Mouse (Mus musculus) retina, postnatal 1 day (tissue): Measurements from ENCODE around the gene Amz1.
A peak's percentile ranks its signal among the peaks of the same experiment; 100 is the strongest.

Experiments used
- DNase-seq: peaks from one replicate; pipeline ENCODE4 v3.0.0-alpha.2; 2012

The Amz1 gene

DNA sequence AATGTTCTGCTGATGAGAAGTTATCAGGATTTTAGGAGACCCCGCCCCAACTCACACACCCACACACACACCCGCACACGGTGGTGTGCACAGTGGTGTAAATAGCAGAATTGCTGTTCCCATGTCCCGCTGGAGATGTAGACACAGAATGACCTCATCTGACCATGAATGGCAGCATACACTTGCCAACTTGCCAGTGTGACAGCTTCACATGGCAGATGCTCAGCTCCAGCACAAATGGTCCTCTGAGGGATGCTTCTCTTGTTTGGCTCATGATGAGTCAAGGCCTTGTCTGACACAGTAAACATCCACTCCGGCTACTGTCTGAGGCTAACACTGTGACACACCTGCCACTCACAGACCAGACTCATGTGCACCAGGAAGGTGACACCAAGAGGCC is 44.4 kb downstream of the Amz1 start:
- DNase-seq: peak; percentile 77

DNA sequence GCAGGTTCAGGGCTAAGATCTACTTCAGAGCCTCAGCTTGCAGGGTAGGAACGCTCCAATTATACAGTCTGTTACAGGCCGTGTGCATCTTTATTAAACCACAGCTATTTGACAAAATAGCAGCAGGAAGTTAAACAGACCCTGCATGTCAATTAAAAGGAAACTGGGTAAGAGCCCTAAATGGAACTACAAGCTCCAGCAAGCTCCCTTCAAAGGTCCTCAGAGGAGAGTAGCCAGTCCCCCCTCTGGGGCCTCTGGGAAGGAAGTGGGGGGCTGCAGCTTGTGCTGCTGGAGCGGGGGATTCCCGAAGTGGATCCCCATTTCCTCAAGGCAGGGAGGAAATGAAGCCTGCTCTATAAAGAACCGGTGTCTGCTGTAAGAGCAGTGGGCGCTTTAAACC is 47.7 kb downstream of the Amz1 start:
- DNase-seq: no peak

DNA sequence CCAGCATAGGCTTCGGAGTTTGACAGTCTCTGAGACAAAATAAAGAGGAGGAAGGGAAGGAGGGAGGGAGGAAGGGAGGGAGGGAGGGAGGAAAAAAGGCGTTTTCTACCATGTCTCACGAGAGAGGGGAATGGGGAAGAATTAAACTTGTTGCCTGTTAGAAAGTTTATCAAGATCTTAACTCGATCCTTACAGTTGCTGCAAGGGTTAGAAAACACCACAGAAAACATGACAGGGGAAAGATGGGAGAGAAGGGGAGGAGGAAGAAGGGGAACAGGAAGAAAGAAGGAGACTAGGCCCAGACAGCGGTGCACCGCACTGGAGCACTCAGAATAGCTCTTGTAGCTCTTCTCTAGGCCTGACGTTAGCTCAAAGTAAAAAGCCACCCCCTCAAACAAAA is 48.2 kb downstream of the Amz1 start:
- no peak for DNase-seq

DNA sequence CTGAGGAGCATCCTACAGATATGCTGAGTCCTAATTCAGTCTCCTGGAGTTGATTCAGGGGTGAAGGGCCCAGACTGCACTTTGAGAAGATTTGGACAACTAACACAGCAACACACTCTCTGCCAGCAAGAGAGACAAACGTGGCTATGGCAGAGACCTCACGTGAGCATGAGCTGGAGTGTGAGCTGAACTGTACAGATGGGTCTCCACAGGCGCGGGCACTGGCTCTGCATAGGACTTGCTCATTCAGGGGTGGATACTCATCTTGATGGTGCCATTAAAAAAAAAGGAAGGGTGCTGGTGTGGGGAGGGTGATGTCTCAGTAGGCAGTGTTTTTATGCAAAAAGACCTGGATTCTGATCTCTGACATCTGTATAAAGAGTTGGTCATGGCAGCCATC is 51.2 kb downstream of the Amz1 start:
- DNase-seq: no peak

DNA sequence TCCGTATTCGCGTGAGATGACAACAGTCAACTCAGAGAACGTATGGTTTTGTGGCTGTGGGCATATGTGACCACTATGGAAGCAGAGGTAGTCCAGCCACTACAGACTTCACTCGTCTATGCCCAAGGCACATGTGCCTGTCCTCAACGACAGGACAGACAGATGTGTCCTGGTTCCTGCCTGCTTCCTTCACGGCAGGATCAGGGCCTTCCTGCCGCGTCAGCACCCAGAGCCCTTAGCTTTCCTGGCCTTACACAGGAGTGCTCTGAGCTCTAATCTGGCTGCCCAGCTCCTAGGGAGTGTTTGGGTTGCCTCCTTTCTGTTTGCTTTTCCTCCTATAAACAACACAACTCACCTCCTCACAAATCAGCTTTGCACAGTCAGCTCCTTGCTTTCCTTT is 53.0 kb downstream of the Amz1 start:
- no peak for DNase-seq

DNA sequence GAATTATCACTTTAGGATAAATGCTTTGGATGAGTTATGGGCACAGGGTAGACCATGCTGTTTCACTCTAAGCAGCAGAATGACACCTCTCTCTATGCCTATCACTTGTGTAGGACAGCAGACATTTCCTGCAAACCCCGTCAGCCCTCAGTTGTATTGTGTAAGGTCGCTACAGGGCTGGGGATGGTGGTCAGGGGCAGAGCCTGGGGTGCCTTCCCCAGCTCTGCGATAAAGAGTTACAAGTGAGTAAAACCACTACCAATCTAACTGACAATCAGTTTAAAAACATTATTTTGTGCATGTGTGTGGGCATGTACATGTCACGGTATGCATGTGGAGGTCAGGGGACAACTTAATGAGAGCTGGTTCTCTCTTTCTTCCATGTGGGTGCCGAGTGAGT is 57.2 kb downstream of the Amz1 start:
- DNase-seq: no peak

DNA sequence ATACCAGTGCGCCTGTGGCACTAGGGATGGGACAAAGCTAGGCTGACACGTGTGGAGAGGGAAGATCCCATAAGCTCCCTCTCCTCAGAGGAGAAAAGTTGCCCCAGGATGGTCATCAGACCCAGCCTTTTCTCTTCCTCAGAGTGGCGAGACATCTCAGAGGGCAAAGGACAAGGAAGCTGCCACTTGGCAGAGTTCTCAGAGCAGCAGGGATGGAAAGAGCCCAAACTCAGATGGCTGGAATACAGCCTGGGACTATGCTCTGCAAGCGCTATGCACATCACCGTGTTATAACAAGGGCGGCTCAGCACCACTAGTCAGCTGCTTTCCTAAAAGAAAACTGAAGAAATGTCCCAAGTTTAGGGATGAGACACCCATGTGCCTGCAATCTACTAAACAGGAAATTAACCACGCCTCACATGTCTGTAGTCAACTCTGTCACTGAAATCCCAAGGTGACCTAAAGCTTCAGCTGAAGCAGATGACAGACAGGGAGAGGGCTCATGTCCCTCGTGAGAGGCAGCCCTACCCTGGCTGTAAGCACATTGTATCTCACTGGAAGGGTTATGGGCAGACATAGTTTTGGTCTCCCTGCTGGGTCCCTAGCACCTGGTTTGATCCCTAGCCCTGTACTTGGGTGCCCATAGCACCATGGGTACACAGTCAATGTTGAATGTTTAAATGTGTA is 58.1 kb downstream of the Amz1 start:
- DNase-seq: no peak

DNA sequence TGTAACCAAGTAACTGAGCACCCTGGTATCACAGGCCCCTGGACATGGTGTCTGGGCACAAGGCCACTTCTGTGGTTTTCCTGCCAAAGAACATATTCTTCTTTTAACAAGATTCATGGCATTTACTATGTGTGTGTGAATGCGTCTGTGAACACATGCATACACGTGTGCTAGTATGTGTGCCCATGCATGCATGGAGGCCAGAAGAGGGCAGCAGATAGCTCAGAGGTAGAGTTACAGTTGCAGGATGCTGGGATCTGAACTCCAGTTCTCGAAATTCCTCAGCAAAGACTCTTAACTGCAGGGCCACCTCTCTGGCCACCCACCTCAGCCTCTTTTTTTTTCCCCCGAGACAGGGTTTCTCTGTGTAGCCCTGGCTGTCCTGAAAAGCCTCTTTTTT is 59.6 kb downstream of the Amz1 start:
- no peak for DNase-seq

DNA sequence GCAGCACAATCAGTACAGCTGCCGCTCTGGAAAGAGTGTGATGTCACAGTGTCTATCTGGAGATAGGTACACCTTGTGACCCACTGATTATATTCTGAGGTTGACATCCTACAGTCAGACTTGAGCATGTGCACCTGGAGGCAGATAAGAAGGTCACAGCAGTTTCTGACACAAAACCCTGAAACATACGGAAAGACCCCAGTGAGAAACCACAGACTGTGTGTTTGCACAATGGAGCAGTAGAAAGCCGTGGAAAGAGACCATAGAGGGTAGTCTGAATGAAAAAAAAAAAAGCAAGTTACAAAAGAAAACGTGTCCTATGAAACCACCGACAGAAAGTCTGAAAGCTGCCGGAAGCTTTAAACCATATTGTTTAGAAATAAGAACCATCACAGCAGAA is 60.4 kb downstream of the Amz1 start:
- no peak for DNase-seq

DNA sequence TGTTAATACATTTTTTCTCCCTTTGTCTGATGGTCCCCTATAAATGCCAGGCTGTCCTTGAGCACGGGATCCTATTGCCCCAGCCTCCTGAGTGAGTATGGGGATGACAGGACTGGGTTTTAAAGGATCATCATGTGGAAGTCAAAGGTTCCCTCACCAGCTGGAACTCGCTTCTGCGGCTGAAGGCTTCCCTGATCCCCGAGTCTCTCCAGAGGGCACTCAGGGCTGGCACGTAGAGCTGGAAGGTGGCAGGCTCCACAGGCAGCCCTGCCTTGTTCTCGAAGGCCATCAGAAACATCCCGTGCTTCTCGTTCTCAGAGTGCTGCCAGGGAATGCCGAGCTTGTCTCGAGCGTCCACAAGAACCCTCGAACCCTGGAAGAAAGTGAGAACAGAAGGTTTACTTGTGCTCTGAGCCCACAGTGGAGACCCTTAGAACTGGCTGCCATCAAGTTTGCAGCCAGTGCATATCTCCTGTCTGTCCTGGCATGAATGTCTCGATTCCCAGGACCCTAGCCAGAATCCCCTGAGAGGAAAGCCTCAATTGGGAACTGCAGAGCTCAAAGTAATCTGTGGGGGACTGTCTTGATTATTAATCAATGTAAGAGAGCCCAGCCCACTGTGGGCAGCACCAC is 61.4 kb downstream of the Amz1 start:
- DNase-seq: no peak

DNA sequence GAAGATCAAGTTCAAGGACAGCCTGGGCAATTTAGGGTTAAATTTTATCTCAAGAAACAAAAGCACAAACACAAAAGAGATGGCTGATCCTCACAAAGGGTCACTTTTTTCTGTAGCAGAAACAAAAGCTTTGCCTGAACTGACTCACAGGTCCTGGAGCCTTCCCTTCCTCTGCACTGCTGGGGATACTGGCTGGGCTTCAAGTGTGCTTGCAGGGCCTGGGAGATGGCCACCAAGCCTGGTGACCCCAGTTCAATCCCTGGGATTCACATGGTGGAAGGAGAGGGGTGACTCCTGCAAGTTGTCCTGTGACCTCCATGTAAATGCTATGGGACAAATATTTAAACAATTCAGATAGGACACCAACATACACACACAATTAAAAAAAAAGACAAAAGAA is 65.6 kb downstream of the Amz1 start:
- no peak for DNase-seq

DNA sequence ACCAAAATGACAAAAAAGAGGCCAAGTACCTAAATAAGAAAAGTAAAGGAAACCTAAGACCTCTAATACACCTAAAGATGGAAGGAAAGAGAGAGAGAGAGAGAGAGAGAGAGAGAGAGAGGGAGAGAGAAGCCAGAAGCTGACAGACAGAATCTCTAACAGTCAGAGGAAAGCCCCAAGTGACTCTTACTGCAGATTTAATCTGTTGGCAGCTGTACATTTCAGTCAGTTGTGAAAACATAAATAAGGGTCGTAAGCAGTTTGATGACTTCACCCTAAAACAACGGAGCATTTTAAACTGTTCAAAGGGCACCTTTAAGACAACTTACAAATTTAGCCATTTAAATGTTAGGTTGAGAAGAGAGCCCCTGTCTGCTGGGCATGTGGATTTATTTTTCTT is 66.5 kb downstream of the Amz1 start:
- no peak for DNase-seq

DNA sequence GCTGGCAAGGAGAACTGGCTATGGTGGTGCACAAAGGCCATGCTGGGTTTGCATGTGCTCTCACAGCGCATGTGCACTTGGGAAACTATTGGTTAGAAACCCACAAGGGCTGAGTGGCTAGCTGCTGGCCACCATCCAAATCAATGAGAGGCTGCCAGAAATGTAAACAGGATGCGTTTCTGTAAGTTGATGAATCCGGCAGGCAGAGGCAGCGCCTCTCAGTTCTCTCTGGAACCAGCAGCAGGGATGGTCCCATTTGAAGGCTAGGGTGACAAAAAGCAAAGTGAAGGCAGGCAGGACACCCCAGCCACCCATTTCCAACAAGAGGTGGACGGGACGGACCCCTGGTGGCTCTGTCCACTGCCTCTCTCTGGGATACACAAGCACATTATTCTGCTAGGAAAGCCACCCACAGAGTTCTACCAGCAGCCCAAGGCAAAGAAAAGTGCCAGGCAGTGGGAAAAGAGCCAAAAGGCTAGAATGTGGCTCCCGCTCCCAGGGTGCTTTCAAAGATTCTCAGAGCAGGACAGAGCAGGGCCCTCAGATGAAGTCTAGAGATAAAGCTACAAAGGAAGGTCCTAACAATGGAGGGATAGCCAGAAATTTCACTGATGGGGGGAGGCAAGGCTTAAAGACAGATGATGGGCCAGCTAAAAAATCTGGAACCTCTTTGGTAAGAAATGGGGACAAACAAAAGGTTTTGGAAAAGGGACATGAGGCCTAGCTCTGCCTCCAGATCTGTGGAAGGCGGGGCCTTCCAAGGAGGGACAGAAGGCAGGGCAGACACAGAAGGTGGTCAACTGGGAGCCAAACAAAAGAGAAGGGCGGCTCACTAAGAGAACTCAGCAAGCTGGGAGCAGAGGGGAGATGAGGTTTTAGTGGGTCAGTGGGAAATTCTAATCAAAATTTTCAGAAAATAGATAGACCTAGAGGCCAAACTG is 67.3 kb downstream of the Amz1 start:
- peak; percentile 85 for DNase-seq

DNA sequence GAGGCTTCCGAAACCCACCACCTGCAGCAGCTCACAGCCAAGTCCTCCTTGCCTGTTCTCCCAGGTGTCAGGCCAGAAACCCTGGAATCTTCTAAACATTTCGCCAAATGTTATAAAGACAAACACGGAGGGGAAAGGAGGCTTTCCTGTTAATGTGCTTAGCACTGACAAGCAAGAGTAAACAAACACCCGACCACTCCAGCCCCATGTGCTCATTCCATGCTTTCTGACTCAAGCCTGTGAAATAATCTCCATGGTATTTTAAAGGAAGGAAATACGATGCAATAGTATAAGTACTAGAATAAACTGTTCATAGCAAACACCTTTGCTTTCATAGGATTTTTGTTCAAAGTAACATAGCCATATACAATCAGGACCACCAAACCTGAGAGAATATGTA is 68.3 kb downstream of the Amz1 start:
- no peak for DNase-seq

DNA sequence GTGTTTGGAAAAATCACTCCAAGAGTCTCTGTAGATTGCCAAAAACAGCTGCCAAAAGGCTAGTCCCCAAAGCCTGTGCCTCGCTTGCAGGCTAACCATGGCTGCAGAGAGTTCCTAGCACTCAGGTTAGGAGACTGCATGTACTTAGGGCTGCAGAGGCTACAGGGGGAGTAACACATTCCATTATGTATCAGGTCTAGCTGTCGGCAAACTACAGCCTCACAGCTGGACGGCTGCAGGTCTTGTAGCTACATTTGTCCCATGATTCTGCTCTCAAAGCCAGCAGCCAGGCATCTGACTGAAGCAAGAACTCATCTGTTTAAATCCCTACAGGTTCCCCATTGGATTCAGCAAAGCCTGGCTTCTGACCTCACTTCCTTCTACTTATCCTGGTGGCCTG is 70.8 kb downstream of the Amz1 start:
- DNase-seq: no peak

DNA sequence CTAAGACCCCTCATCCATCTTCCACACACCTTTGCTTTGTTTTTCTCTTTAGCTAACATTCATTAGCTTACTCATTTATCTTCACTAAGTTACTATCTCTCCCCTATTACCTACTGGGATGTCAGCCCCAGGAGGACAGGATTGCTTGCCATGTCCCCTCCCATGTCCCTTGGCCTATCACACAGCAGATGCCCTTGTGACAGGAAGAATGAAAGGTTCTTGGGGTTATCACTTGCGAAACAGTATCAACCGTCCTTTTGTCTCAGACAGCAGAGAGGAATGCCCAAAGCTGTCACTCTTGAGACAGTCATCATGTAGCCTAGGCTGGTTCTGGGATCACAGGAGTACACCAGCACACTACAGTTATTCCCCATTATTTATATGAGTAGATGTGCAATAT is 71.2 kb downstream of the Amz1 start:
- DNase-seq: no peak

DNA sequence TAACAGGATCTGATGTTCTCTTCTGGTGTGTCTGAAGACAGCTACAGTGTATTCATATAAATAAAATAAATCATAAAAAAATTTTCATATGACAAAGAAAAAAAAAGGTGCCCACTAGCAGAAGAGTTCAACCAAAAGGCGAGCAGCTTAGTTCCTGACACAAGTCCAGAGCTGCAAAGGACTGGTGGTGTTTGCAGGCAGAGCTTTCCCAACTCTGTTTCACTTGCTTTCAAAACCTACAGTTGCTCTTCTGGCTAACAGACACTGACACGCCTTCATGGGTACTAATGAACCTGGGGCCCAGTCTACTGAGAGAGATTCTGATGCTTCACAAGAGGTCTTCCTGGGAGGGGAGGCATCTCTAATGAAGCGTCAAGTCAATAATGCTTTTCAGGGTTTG is 72.1 kb downstream of the Amz1 start:
- no peak for DNase-seq

DNA sequence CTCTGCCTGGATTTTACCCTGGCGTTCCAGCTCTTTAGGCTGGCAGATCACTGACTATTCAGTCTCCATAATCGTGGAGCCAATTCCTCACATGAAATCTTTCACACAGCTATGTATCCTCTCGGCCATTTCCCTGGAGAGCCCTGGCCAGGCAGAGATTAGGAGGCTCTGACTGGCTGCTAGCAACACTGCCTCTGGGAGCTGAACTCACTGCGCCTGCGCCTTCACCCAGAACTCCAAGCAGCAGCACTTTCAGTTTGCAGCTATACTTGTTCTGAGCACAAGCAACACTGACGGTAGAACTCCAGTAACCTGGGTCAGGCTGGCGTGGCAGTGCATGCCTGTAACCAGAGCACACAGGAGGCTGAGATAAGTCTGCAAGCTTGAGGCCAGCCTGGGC is 74.2 kb downstream of the Amz1 start:
- peak; percentile 36 for DNase-seq

DNA sequence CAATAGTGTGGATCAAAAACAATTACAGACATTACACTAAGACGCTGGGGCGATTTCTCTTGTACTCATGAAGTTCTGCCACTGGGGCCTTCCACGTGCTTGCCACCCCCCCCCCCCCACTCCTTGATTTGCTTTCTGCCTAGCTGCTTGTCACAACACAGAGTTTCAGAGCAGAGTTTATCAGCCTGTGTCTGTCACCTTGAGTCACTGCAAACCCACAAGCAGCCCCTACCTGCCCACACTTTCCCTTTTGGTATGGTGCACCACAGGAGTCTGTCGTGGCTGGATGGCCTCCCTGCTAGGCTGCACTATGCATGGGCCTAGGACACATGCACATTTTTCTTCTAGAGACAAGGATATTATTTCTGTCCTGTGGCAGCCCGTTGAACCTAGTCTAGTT is 74.8 kb downstream of the Amz1 start:
- no peak for DNase-seq

DNA sequence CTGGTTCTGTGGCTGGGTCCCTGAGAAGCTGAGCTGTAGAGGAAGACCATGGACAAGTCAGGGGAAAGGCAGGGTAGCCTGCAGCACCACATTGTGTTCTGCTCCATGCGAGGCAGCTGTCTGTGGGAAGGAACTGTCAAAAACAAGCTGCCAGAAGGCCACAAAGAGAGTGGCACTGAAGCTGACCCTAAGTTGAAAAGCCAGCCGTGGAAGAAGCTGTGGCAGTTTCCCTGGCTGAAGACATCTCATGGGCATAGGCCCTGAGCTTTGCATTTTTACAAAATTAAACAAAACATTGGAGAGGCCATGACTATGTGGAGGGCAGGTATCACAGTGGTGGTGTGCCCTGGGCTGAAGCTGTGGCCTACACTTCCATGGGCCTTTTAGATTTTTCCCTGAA is 75.3 kb downstream of the Amz1 start:
- DNase-seq: no peak

DNA sequence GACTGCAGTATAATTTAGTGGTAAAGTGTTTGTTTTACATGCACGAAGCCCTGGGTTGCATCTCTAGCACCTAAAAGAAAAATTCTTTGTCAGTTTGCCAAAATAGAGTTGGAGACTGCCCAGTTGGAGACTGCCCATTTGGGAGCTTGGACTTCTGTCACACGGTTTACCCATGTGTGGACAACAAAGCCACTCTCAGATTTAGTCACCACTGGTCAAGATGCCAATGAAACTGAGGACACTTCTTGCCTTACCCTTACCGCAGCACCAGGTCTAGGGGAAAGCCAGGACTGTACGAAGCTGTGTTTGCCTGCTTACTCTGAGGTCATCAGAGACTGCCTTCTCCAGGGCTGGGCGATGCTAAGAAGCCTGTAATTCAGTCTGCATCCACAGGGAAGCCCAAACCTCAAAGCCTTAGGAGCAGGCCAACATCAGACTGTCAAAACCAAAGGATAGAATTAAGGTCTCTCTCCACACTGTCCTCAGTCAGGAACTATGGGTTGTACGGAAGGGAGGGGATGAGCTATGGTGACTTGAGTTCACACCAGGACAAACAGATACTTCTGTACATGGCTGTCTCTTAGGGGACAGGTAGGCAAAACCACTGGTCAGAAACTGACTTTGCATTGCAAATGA is 76.5 kb downstream of the Amz1 start:
- no peak for DNase-seq

DNA sequence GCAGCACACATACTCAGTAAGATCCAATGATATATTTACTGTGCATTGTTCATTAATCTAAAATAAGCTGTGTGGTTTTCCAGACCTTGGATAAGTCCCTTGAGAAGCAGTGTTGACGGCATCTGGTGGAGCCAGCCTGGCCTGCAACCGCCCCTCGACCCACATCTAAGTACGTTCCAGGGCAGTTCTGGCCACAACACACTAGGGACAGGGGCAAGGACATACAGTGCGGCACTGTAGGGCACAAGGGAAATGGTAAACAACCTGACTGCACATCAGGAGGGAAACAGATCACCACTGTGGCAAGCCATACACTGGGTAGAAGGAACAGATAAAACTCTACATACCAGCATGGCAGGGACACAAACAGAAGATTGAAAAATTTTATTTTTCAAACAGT is 77.9 kb downstream of the Amz1 start:
- no peak for DNase-seq

DNA sequence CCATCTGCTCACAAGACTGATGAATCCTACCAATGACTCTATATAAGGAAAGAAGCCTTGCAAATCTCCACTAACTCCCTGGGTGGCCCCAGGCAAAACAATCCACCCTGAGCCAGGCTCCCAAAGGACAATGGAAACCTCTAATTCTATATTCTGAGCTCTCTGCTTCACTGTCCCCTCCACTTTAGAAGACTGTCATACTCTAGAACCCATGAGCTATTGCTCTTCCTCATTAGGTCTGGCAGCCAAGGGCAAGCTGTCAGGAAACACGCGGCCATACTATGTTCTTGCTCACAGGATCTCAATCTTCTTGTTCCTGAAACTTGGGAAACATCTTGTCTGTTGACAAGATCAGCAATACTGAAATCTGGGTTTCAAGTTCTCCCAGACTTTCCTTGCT is 82.3 kb downstream of the Amz1 start:
- peak; percentile 26 for DNase-seq

DNA sequence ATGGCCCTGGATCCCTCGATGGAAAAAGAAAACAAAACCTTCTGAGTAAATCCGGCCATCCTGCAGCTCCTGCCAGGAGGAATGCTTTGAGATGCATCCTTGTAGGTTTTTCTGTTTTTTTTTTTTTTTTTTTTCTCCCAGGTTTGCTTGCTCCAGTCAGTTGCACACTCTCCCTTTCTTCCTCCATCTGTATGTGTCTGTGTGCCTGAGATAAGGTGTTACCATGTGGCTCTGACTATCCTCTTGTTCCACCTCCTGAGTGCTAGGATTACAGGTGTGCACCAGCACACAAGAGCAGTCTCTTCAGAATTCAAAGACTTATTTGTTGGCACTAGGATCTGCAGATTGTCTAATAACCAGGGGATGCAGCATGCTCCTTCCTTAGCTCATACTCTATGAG is 83.0 kb downstream of the Amz1 start:
- DNase-seq: no peak
